Mouse (Mus musculus) heart, postnatal 0 days (tissue): Measurements from ENCODE around the gene Cfap45. TPM values are rescaled to one million over a fixed set of nuclear protein-coding genes. Genes with fewer than 3 reads are reported as not detected.
A peak's percentile ranks its signal among the peaks of the same experiment; 100 is the strongest.

Source experiments
- ATAC-seq: fragments of 200-750 bp; cut with Nextera tagmentation; 2 replicates; pipeline ENCODE4 v1.8.0; 2017; ENCODE audit warnings: low read depth, moderate number of reproducible peaks, moderate library complexity; ENCODE audit not compliant: insufficient read depth
- DNase-seq: peaks from one replicate; pipeline ENCODE4 v3.0.0-alpha.2; 2016; ENCODE audit warnings: low spot score
- H3K27ac ChIP-seq: fragments of 300-500 bp; sonication (generic); 2 replicates; pipeline ENCODE4 v1.5.1; 2014; ENCODE audit warnings: low read depth, mild to moderate bottlenecking
- H3K27me3 ChIP-seq: fragments of 300-500 bp; sonication (generic); 2 replicates; pipeline ENCODE4 v1.6.1; 2014; ENCODE audit warnings: low read length, mixed read lengths; ENCODE audit not compliant: control insufficient read depth, insufficient read depth
- H3K36me3 ChIP-seq: fragments of 300-500 bp; sonication (generic); replicated peaks from 2 replicates; pipeline ENCODE4 v1.6.1; 2014; ENCODE audit warnings: low read length, mixed read lengths; ENCODE audit not compliant: control insufficient read depth, insufficient read depth
- H3K4me1 ChIP-seq: fragments of 300-500 bp; sonication (generic); 2 replicates; pipeline ENCODE4 v1.6.1; 2014; ENCODE audit warnings: antibody characterized with exemption; ENCODE audit not compliant: control insufficient read depth, insufficient read depth
- H3K4me2 ChIP-seq: fragments of 300-500 bp; sonication (generic); 2 replicates; pipeline ENCODE4 v1.6.1; 2014; ENCODE audit warnings: low read depth, mild to moderate bottlenecking, low read length, moderate library complexity
- H3K4me3 ChIP-seq: fragments of 300-500 bp; sonication (generic); 2 replicates; pipeline ENCODE4 v1.5.1; 2014; ENCODE audit warnings: low read depth, low read length
- H3K9ac ChIP-seq: fragments of 300-500 bp; sonication (generic); replicated peaks from 2 replicates; pipeline ENCODE4 v1.6.1; 2014; ENCODE audit warnings: low read depth, low read length, mixed read lengths
- H3K9me3 ChIP-seq: fragments of 300-500 bp; sonication (generic); replicated peaks from 2 replicates; pipeline ENCODE4 v1.6.1; 2016; ENCODE audit warnings: low read length; ENCODE audit not compliant: control insufficient read depth
- CTCF ChIP-seq: IDR thresholded peaks from 2 replicates; pipeline ENCODE4 v1.5.1; 2016; ENCODE audit warnings: antibody characterized with exemption, control low read depth, low read depth
- EP300 ChIP-seq: IDR thresholded peaks from 2 replicates; pipeline ENCODE4 v1.6.1; 2016; ENCODE audit warnings: antibody characterized with exemption, low read depth
- WGBS: fragments of 180-500 bp; shearing (Covaris S2); extraction: QIAGEN DNeasy Blood & Tissue Kit; methylation state at CpG from one replicate; pipeline ENCODE4 v1.1.7; 2014; 5-methylcytosine and 5-hydroxymethylcytosine counted together
- polyA plus RNA-seq: library from polyadenylated mRNA; unstranded; fragments of >200 nt; fragmentation: Nextera tagmentation; extraction: Ambion mirVana; gene quantifications from 2 replicates; pipeline ENCODE4 v1.2.1, GENCODE M21; 2015
- total RNA-seq: library from RNA; depleted of rRNA; stranded (reverse); fragments of >200 nt; gene quantifications from 2 replicates; pipeline ENCODE4 v1.2.3, GENCODE M21; 2014; ENCODE audit warnings: low replicate concordance

The Cfap45 gene
- total and polyA plus RNA-seq, 2 experiments from 2014 or later, result 2.6 to 6.6 TPM

GRCm38 (mm10) chr1:172513525-172514212 lies 6.9 kb upstream of the Cfap45 start:
- Histone ChIP-seq H3K27ac (peak overlapping the region; percentile 72), H3K9me3 (0 out of 2 replicates have a peak, but pooled peaks cover 3% of the 10 kb centered on the region), H3K27me3 (no peaks in the 10 kb centered on the region), H3K9ac (0 out of 2 replicates have a peak overlapping the region, but pooled peaks have one; percentile 28), H3K4me2 (peak overlapping the region; percentile 44; the same call in 1 of the 2 replicates), H3K4me1 (peaks cover 19% of the 10 kb centered on the region), H3K4me3 (no peak overlapping the region), H3K36me3 (peaks cover 3% of the 10 kb centered on the region; the same call in 1 of the 2 replicates)
- WGBS, result 25% methylated on average over 17 of the region's 17 CpGs
- DNase-seq (peak; percentile 73), ATAC-seq (peak; percentile 79)
- TF ChIP-seq EP300 (0 out of 2 replicates have a peak, but pooled peaks have one; percentile 41), CTCF (no peak)

GRCm38 (mm10) chr1:172514213-172514529 lies 6.4 kb upstream of the Cfap45 start:
- TF ChIP-seq CTCF (no peak), EP300 (0 out of 2 replicates have a peak, but pooled peaks have one; percentile 2)
- WGBS, result 34% methylated on average over 4 of the region's 4 CpGs
- no peak overlapping the region for H3K4me3 ChIP-seq
- ATAC-seq, result no peak
- H3K9ac ChIP-seq, result no peak overlapping the region
- no peak for DNase-seq
- H3K9me3 ChIP-seq, result 0 out of 2 replicates have a peak, but pooled peaks cover 3% of the 10 kb centered on the region
- H3K27ac ChIP-seq, result peak overlapping the region; percentile 72
- peaks cover 19% of the 10 kb centered on the region for H3K4me1 ChIP-seq
- H3K36me3 ChIP-seq, result no peaks in the 10 kb centered on the region
- peak overlapping the region; percentile 44; the same call in 1 of the 2 replicates for H3K4me2 ChIP-seq
- H3K27me3 ChIP-seq, result no peaks in the 10 kb centered on the region

- no peak for TF ChIP-seq EP300
- no peak for TF ChIP-seq CTCF
- Histone ChIP-seq H3K27me3 (no peaks in the 10 kb centered on the region), H3K4me1 (peaks cover 19% of the 10 kb centered on the region), H3K9me3 (0 out of 2 replicates have a peak, but pooled peaks cover 3% of the 10 kb centered on the region), H3K4me2 (no peak overlapping the region), H3K27ac (peak overlapping the region; percentile 72), H3K4me3 (no peak overlapping the region), H3K9ac (no peak overlapping the region), H3K36me3 (no peaks in the 10 kb centered on the region)
- no peak for ATAC-seq
- no peak for DNase-seq
- 54% methylated on average over 7 of the region's 7 CpGs for WGBS
Observed at GRCm38 (mm10) chr1:172514551-172515268, 5.9 kb upstream of the Cfap45 start.

- Histone ChIP-seq H3K9me3 (0 out of 2 replicates have a peak, but pooled peaks cover 3% of the 10 kb centered on the region), H3K27ac (peak overlapping the region; percentile 72), H3K9ac (no peak overlapping the region), H3K4me3 (no peak overlapping the region), H3K27me3 (no peaks in the 10 kb centered on the region), H3K4me2 (no peak overlapping the region), H3K36me3 (no peaks in the 10 kb centered on the region), H3K4me1 (peaks cover 19% of the 10 kb centered on the region)
- no peak for TF ChIP-seq EP300
- no peak for TF ChIP-seq CTCF
- DNase-seq (no peak), ATAC-seq (no peak; the same call in 1 of the 2 replicates)
- 43% methylated on average over 1 of the region's 1 CpGs for WGBS
Observed at GRCm38 (mm10) chr1:172515396-172515795, 5.2 kb upstream of the Cfap45 start.

DNA sequence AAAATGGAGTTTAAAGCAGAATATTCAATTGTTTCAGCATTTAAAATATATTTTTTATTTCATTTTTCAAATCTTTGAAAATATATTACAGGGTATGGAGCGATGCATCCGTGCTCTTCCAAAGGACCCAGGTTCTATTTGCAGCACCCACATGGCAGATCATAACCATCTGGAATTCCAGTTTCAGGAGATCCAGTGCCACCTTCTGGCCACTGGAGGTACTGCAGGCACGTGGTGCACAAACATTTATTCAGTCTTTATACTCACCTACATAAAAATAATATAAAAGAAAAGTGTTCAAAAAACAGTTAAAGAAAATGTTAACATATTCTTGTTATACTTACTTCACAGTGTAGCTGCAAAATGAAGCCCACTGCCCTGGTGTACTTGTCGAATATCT lies 2.6 kb upstream of the Cfap45 start:
- no peak overlapping the region for H3K27ac ChIP-seq
- TF ChIP-seq CTCF, result peak; percentile 33
- no peak for TF ChIP-seq EP300
- ATAC-seq (no peak), DNase-seq (no peak)
- H3K4me1 ChIP-seq, result peaks cover 20% of the 10 kb centered on the region
- H3K9me3 ChIP-seq, result 0 out of 2 replicates have a peak, but pooled peaks cover 3% of the 10 kb centered on the region
- no peak overlapping the region for H3K9ac ChIP-seq
- H3K4me3 ChIP-seq, result no peak overlapping the region
- 72% methylated on average over 4 of the region's 4 CpGs for WGBS
- H3K36me3 ChIP-seq, result no peaks in the 10 kb centered on the region
- no peaks in the 10 kb centered on the region for H3K27me3 ChIP-seq
- no peak overlapping the region for H3K4me2 ChIP-seq
